Mouse (Mus musculus): ENCODE measurements around the gene Pga5.

DNA sequence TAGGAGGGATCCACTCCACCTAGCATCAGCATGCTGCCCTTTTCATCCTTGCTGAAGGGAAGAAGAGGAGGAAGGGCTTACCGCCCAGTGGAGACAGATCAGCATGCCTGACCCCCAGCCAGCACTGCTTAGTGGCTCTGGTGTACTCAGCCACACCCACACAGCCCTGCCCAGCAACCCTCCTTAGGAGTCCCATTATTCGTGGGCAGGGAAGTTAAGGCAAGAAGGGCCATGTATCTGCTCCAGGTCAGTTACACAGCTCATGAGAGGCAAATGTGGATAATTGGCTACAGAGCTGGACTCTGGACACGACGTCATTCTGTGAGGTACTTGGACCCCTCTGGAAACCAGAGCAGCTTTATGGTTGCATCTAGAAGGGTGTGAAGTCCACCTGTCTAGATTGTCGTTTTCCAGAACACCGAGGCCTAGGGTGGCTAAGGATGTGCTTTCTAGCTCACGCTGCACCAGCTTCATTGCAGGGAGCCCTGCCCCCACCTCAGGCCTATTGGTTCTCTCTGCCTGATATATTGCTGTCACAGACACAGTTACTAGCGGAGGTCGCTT lies 5.9 kb downstream of the Pga5 start:
- TF ChIP-seq POLR2A (IDR thresholded peaks at IDR 0.05; ENCODE audit: insufficient read length, low read depth), result no peak
- TF ChIP-seq USF1 (IDR thresholded peaks at IDR 0.05; ENCODE audit: low read depth), result no peak
- no peak for TF ChIP-seq TCF3 (IDR thresholded peaks at IDR 0.05; ENCODE audit: insufficient read length, low read depth)
- no peak for TF ChIP-seq E2F4 (IDR thresholded peaks at IDR 0.05; ENCODE audit: insufficient read depth)
- no peak for TF ChIP-seq POLR2AphosphoS2 (IDR thresholded peaks at IDR 0.05; ENCODE audit: insufficient read length, low read depth)
- TF ChIP-seq MAX (IDR thresholded peaks at IDR 0.05; ENCODE audit: low read depth), result no peak
- no peak for TF ChIP-seq MYOG (IDR thresholded peaks at IDR 0.05; ENCODE audit: control insufficient read depth in 1 of 3, insufficient read depth in 1 of 3, insufficient read length in 2 of 3, low read depth in 2 of 3)
- TF ChIP-seq REST (IDR thresholded peaks at IDR 0.05; ENCODE audit: insufficient read depth, insufficient read length), result no peak
- no peak for TF ChIP-seq CEBPB (IDR thresholded peaks at IDR 0.05; ENCODE audit: insufficient read depth, poor library complexity, severe bottlenecking)
